Mouse (Mus musculus) pancreas, adult 10 weeks (tissue): ENCODE data around the gene Olfr974. TPM values are rescaled to one million over a fixed set of nuclear protein-coding genes. Genes with fewer than 3 reads are reported as not detected.

Experiments
- polyA plus RNA-seq: library from polyadenylated mRNA; stranded (reverse); fragments of 350-450 nt; fragmentation: Illumina TruSeq; extraction: RNeasy Lipid Tissue Mini Kit (QIAGEN cat#74804); gene quantifications from one replicate; pipeline ENCODE4 v1.2.3, GENCODE M21; 2015; ENCODE audit warnings: low read depth, low replicate concordance; ENCODE audit not compliant: insufficient read depth

Olfr974 gene
- polyA plus RNA-seq, result not detected

GRCm38 (mm10) chr9:39937201-39937600 is at the start of gene Olfr974:
Gene Olfr974, plus strand, starts transcription at chr9:39937501.

GRCm38 (mm10) chr9:39907036-39907435 is 30.3 kb upstream of the Olfr974 start, which contains the start of gene Olfr229:
Gene Olfr229, plus strand, starts transcription at chr9:39907336.

GRCm38 (mm10) chr9:39951946-39952345 is 14.6 kb downstream of the Olfr974 start, which contains the start of gene Olfr975:
Gene Olfr975, minus strand, starts transcription at chr9:39952046.

GRCm38 (mm10) chr9:39961033-39961432 is 23.7 kb downstream of the Olfr974 start, which contains the start of gene Olfr976:
Gene Olfr976, minus strand, starts transcription at chr9:39961133.

GRCm38 (mm10) chr9:39991813-39992212 is 54.5 kb downstream of the Olfr974 start, which contains the start of gene Olfr978:
Gene Olfr978, plus strand, starts transcription at chr9:39992113.

Other genes with a start within 250 kb of the Olfr974 start
- gene Olfr149, start 230.4 kb upstream of the Olfr974 start, polyA plus RNA-seq, result not detected
- not detected for gene Olfr965, start 226.1 kb upstream of the Olfr974 start, polyA plus RNA-seq
- gene Olfr150, start 206.5 kb upstream of the Olfr974 start, polyA plus RNA-seq, result not detected
- gene Olfr967, start 191.3 kb upstream of the Olfr974 start, polyA plus RNA-seq, result not detected
- gene Olfr968, start 154.2 kb upstream of the Olfr974 start, polyA plus RNA-seq, result not detected
- not detected for gene Olfr969, start 146.6 kb upstream of the Olfr974 start, polyA plus RNA-seq
- not detected for gene Olfr970, start 128.6 kb upstream of the Olfr974 start, polyA plus RNA-seq
- gene Olfr971, start 100.6 kb upstream of the Olfr974 start, polyA plus RNA-seq, result not detected
- gene Olfr972, start 71.1 kb upstream of the Olfr974 start, polyA plus RNA-seq, result not detected
- not detected for gene Olfr229, start 30.2 kb upstream of the Olfr974 start, polyA plus RNA-seq
- gene Olfr975, start 14.5 kb downstream of the Olfr974 start, polyA plus RNA-seq, result not detected
- gene Olfr976, start 23.6 kb downstream of the Olfr974 start, polyA plus RNA-seq, result not detected
- not detected for gene Olfr978, start 54.6 kb downstream of the Olfr974 start, polyA plus RNA-seq
- gene Olfr979, start 66.0 kb downstream of the Olfr974 start, polyA plus RNA-seq, result not detected
- not detected for gene Olfr980, start 72.1 kb downstream of the Olfr974 start, polyA plus RNA-seq
- not detected for gene Olfr981, start 84.0 kb downstream of the Olfr974 start, polyA plus RNA-seq
- not detected for gene Olfr982, start 136.3 kb downstream of the Olfr974 start, polyA plus RNA-seq
- gene Olfr983, start 156.1 kb downstream of the Olfr974 start, polyA plus RNA-seq, result not detected
- not detected for gene Olfr984, start 176.7 kb downstream of the Olfr974 start, polyA plus RNA-seq
- not detected for gene Olfr985, start 192.7 kb downstream of the Olfr974 start, polyA plus RNA-seq
- gene Tmem225, start 210.6 kb downstream of the Olfr974 start, polyA plus RNA-seq, result not detected
- gene Olfr986, start 243.4 kb downstream of the Olfr974 start, polyA plus RNA-seq, result not detected